ENCODE assay signal across 12 mouse cellular contexts in genomic region chr5:145164710-145165109, GRCm38 (mm10). TPM values are rescaled to one million over a fixed set of nuclear protein-coding genes. Genes with fewer than 3 reads are reported as not detected.
A peak's percentile ranks its signal among the peaks of the same experiment; 100 is the strongest.
DNase-seq lines count a peak whose midpoint lies in the region; ATAC-seq and TF ChIP-seq lines count a peak whose summit lies in the region.
"Had no signal": no experiment of that assay in that cellular context is flagged by ENCODE, and none has a peak within 500 bp of the region (broad histone marks: within the 10 kb centered on the region; RNA-seq: fewer than 3 reads in every experiment).

No protein-coding gene starts in this region.

- H3K4me1 ChIP-seq in liver, adult 2 months (ENCODE audit: control insufficient read depth, insufficient read depth, low read length), result peaks cover 7% of the 10 kb centered on the region
- H3K4me1 ChIP-seq in heart, postnatal 0 days (ENCODE audit: control insufficient read depth, insufficient read depth), result peaks cover 24% of the 10 kb centered on the region
- H3K4me1 ChIP-seq in stomach, embryonic 16.5 days (ENCODE audit: control insufficient read depth, insufficient read depth, low read length), result peaks cover 19% of the 10 kb centered on the region

- peaks cover 14% of the 10 kb centered on the region; the same call in 1 of the 2 replicates for H3K79me2 ChIP-seq in liver, adult 2 months (ENCODE audit: control insufficient read depth, insufficient read depth, low read length)

- H3K27ac ChIP-seq in liver, adult 2 months (replicated peaks; ENCODE audit: insufficient read depth, low read depth, low read length), result no peak overlapping the region
- peak overlapping the region; percentile 70 for H3K27ac ChIP-seq in heart, postnatal 0 days (ENCODE audit: low read depth)
- H3K27ac ChIP-seq in stomach, embryonic 16.5 days (ENCODE audit: low read length), result no peak overlapping the region

- H3K4me3 ChIP-seq in liver, adult 2 months (ENCODE audit: insufficient read depth, low read depth, low read length), result no peak overlapping the region
- H3K4me3 ChIP-seq in heart, postnatal 0 days (ENCODE audit: low read depth, low read length), result peak overlapping the region; percentile 12
- no peak overlapping the region for H3K4me3 ChIP-seq in stomach, embryonic 16.5 days (replicated peaks; ENCODE audit: low read length)

- ATAC-seq in heart, postnatal 0 days (ENCODE audit: insufficient read depth, low read depth), result no peak
- no peak for ATAC-seq in stomach, embryonic 16.5 days (ENCODE audit: insufficient read depth, low FRiP score)

- H3K27me3 ChIP-seq in liver, adult 2 months (ENCODE audit: control insufficient read depth, insufficient read depth, low read length), result no peaks in the 10 kb centered on the region
- H3K27me3 ChIP-seq in heart, postnatal 0 days (ENCODE audit: control insufficient read depth, insufficient read depth, low read length), result no peaks in the 10 kb centered on the region
- H3K27me3 ChIP-seq in stomach, embryonic 16.5 days (ENCODE audit: control insufficient read depth, insufficient read depth, low read length), result no peaks in the 10 kb centered on the region
- H3K27me3 ChIP-seq: megakaryocyte, embryonic 14.5 days had no signal

- TF ChIP-seq CTCF in liver, adult 2 months (IDR thresholded peaks at IDR 0.05; ENCODE audit: low read depth, low read length), result no peak
- no peak for TF ChIP-seq CTCF in heart, postnatal 0 days (IDR thresholded peaks at IDR 0.05; ENCODE audit: low read depth)

- no peaks in the 10 kb centered on the region for H3K9me3 ChIP-seq in heart, postnatal 0 days (replicated peaks; ENCODE audit: control insufficient read depth, low read length)
- no peaks in the 10 kb centered on the region for H3K9me3 ChIP-seq in stomach, embryonic 16.5 days (replicated peaks; ENCODE audit: control insufficient read depth, low read length)
- H3K9me3 ChIP-seq: megakaryocyte, embryonic 14.5 days had no signal

- peak overlapping the region; percentile 46 for H3K4me2 ChIP-seq in heart, postnatal 0 days (ENCODE audit: low read depth, low read length)
- H3K4me2 ChIP-seq in stomach, embryonic 16.5 days (ENCODE audit: low read depth, low read length), result no peak overlapping the region

- DNase-seq in heart, adult 11 months, result peak; percentile 85
- DNase-seq in heart, postnatal 4 days, result no peak
- no peak for DNase-seq in liver, adult 2 months (ENCODE audit: extremely low read depth, low read depth, low spot score)
- no peak for DNase-seq in liver
- DNase-seq in heart, postnatal 0 days (ENCODE audit: low spot score), result peak; percentile 24
- DNase-seq in thymus, postnatal 10 days (ENCODE audit: low spot score in 2 of 2), result no peak
- DNase-seq in cerebellum, postnatal 25 days, result no peak
- DNase-seq: gastrocnemius, postnatal 36 days; lung, adult 18-20 months; thymus, postnatal 14 days had no signal

- peak overlapping the region; percentile 31; the same call in 1 of the 2 replicates for H3K9ac ChIP-seq in liver, adult 2 months (ENCODE audit: low read depth, low read length)
- H3K9ac ChIP-seq in heart, postnatal 0 days (replicated peaks; ENCODE audit: low read depth, low read length), result peak overlapping the region; percentile 35; the same call in 1 of the 2 replicates
- H3K9ac ChIP-seq in stomach, embryonic 16.5 days (ENCODE audit: low read length), result 0 out of 2 replicates have a peak overlapping the region, but pooled peaks have one; percentile 2

- TF ChIP-seq EP300 in heart, postnatal 0 days (IDR thresholded peaks at IDR 0.05; ENCODE audit: low read depth), result no peak

- H3K36me3 ChIP-seq in liver, adult 2 months (ENCODE audit: control insufficient read depth, insufficient read depth, low read length), result peaks cover 4% of the 10 kb centered on the region; the same call in 1 of the 2 replicates
- peaks cover 34% of the 10 kb centered on the region for H3K36me3 ChIP-seq in heart, postnatal 0 days (replicated peaks; ENCODE audit: control insufficient read depth, insufficient read depth, low read length)
- no peaks in the 10 kb centered on the region for H3K36me3 ChIP-seq in stomach, embryonic 16.5 days (ENCODE audit: control insufficient read depth, insufficient read depth, low read length)

- no peak for TF ChIP-seq POLR2A in liver, adult 2 months (IDR thresholded peaks at IDR 0.05; ENCODE audit: extremely low read depth, insufficient read depth, low read length)

- WGBS in liver, adult 2 months, result 63% methylated on average over 3 of the region's 3 CpGs
- 28% methylated on average over 3 of the region's 3 CpGs for WGBS in heart, postnatal 0 days
- 40% methylated on average over 3 of the region's 3 CpGs for WGBS in stomach, embryonic 16.5 days

RNA-seq across cellular contexts. Expression of gene Ptcd1, which starts 2.2 kb away (rescaled TPM):
- total RNA-seq in heart, postnatal 4 days (2021), result 10 to 100 TPM; 18.6 to 21.7 TPM
- 7.2 and 8.3 TPM in 2 replicates for total RNA-seq in liver, adult 2 months (2014; rRNA removed)
- polyA plus RNA-seq in liver, adult 2 months (2012; rRNA removed), result 7.5 and 7.6 TPM in 2 replicates
- total RNA-seq in heart, postnatal 0 days (2014; rRNA removed; ENCODE audit: low replicate concordance), result 13.5 and 28.1 TPM in 2 replicates
- 15.5 and 15.7 TPM in 2 replicates for polyA plus RNA-seq in heart, postnatal 0 days (2015; fragmentation: Nextera tagmentation; extraction: Ambion mirVana)
- polyA plus RNA-seq in stomach, embryonic 16.5 days (2015; fragmentation: Nextera tagmentation; extraction: Ambion mirVana), result 15.1 and 17.4 TPM in 2 replicates

RNA-seq across cellular contexts. Expression of gene Cpsf4, which starts 2.3 kb away (rescaled TPM):
- 10 to 100 TPM; 16.6 to 17.5 TPM for total RNA-seq in heart, postnatal 4 days (2021)
- total RNA-seq in liver, adult 2 months (2014; rRNA removed), result 16.4 TPM in 2 replicates
- 16.8 and 20.2 TPM in 2 replicates for polyA plus RNA-seq in liver, adult 2 months (2012; rRNA removed)
- 20.0 and 21.5 TPM in 2 replicates for total RNA-seq in heart, postnatal 0 days (2014; rRNA removed; ENCODE audit: low replicate concordance)
- polyA plus RNA-seq in heart, postnatal 0 days (2015; fragmentation: Nextera tagmentation; extraction: Ambion mirVana), result 14.5 and 14.9 TPM in 2 replicates
- polyA plus RNA-seq in stomach, embryonic 16.5 days (2015; fragmentation: Nextera tagmentation; extraction: Ambion mirVana), result 35.2 and 36.3 TPM in 2 replicates

RNA-seq across cellular contexts. Expression of gene Bud31, which starts 24.5 kb away (rescaled TPM):
- total RNA-seq in heart, postnatal 4 days (2021), result 10 to 100 TPM; 82.7 to 88.9 TPM
- 57.9 and 66.4 TPM in 2 replicates for total RNA-seq in liver, adult 2 months (2014; rRNA removed)
- 45.5 and 45.7 TPM in 2 replicates for polyA plus RNA-seq in liver, adult 2 months (2012; rRNA removed)
- 61.2 and 91.1 TPM in 2 replicates for total RNA-seq in heart, postnatal 0 days (2014; rRNA removed; ENCODE audit: low replicate concordance)
- 119 and 121 TPM in 2 replicates for polyA plus RNA-seq in heart, postnatal 0 days (2015; fragmentation: Nextera tagmentation; extraction: Ambion mirVana)
- 147 and 167 TPM in 2 replicates for polyA plus RNA-seq in stomach, embryonic 16.5 days (2015; fragmentation: Nextera tagmentation; extraction: Ambion mirVana)

RNA-seq across cellular contexts. Expression of gene Pdap1, which starts 24.7 kb away (rescaled TPM):
- total RNA-seq in heart, postnatal 4 days (2021), result 10 to 100 TPM; 67.6 to 67.7 TPM
- total RNA-seq in liver, adult 2 months (2014; rRNA removed), result 12.6 and 16.1 TPM in 2 replicates
- 16.9 and 19.7 TPM in 2 replicates for polyA plus RNA-seq in liver, adult 2 months (2012; rRNA removed)
- 8.6 and 15.9 TPM in 2 replicates for total RNA-seq in heart, postnatal 0 days (2014; rRNA removed; ENCODE audit: low replicate concordance)
- polyA plus RNA-seq in heart, postnatal 0 days (2015; fragmentation: Nextera tagmentation; extraction: Ambion mirVana), result 58.0 and 58.1 TPM in 2 replicates
- polyA plus RNA-seq in stomach, embryonic 16.5 days (2015; fragmentation: Nextera tagmentation; extraction: Ambion mirVana), result 77.8 and 81.4 TPM in 2 replicates

RNA-seq across cellular contexts. Expression of gene Atp5j2, which starts 27.2 kb away (rescaled TPM):
- 100 to 1,000 TPM; 760 to 785 TPM for total RNA-seq in heart, postnatal 4 days (2021)
- 331 and 332 TPM in 2 replicates for total RNA-seq in liver, adult 2 months (2014; rRNA removed)
- 171 and 187 TPM in 2 replicates for polyA plus RNA-seq in liver, adult 2 months (2012; rRNA removed)
- total RNA-seq in heart, postnatal 0 days (2014; rRNA removed; ENCODE audit: low replicate concordance), result 517 and 525 TPM in 2 replicates
- 1,976 and 2,009 TPM in 2 replicates for polyA plus RNA-seq in heart, postnatal 0 days (2015; fragmentation: Nextera tagmentation; extraction: Ambion mirVana)
- 705 and 758 TPM in 2 replicates for polyA plus RNA-seq in stomach, embryonic 16.5 days (2015; fragmentation: Nextera tagmentation; extraction: Ambion mirVana)

Comparison
In these comparisons a context has a peak if more than half of its experiments do, and no peak if none do; other contexts are left out.
1. DNase-seq: peak in heart, adult 11 months (single experiment) and heart, postnatal 0 days (single experiment); none in heart, postnatal 4 days (single experiment), liver, adult 2 months (single experiment), liver (single experiment), thymus, postnatal 10 days (0 of 2) and cerebellum, postnatal 25 days (0 of 2).
2. Peak in every context shown above with its lines, with median percentiles within 50 percentile points of each other: H3K9ac ChIP-seq.